Mouse (Mus musculus) forebrain, postnatal 0 days (tissue): ENCODE measurements around the gene Tnfrsf21. TPM values are rescaled to one million over a fixed set of nuclear protein-coding genes. Genes with fewer than 3 reads are reported as not detected.

Experiments
- ATAC-seq: fragments of 200-750 bp; cut with Nextera tagmentation; 2 replicates; pipeline ENCODE4 v1.8.0; 2017; ENCODE audit warnings: mild to moderate bottlenecking, moderate library complexity
- DNase-seq: peaks from one replicate; pipeline ENCODE4 v3.0.0-alpha.2; 2015
- H3K27ac ChIP-seq: fragments of 300-500 bp; sonication (generic); 2 replicates; pipeline ENCODE4 v1.5.1; 2014; ENCODE audit warnings: low read depth, mild to moderate bottlenecking, antibody characterized with exemption, low read length, moderate library complexity, mixed read lengths
- H3K27me3 ChIP-seq: fragments of 300-500 bp; sonication (generic); 2 replicates; pipeline ENCODE4 v1.6.1; 2014; ENCODE audit warnings: mild to moderate bottlenecking, low read length, mixed read lengths; ENCODE audit not compliant: insufficient read depth
- H3K36me3 ChIP-seq: fragments of 300-500 bp; sonication (generic); 2 replicates; pipeline ENCODE4 v1.6.1; 2014; ENCODE audit warnings: mild to moderate bottlenecking, moderate library complexity; ENCODE audit not compliant: insufficient read depth
- H3K4me1 ChIP-seq: fragments of 300-500 bp; sonication (generic); 2 replicates; pipeline ENCODE4 v1.6.1; 2014; ENCODE audit warnings: antibody characterized with exemption; ENCODE audit not compliant: insufficient read depth
- H3K4me2 ChIP-seq: fragments of 300-500 bp; sonication (generic); 2 replicates; pipeline ENCODE4 v1.6.1; 2014; ENCODE audit warnings: low read depth, mild to moderate bottlenecking, moderate library complexity
- H3K4me3 ChIP-seq: fragments of 300-500 bp; sonication (generic); 2 replicates; pipeline ENCODE4 v1.5.1; 2014; ENCODE audit warnings: low read depth, low read length, mixed read lengths
- H3K9ac ChIP-seq: fragments of 300-500 bp; sonication (generic); 2 replicates; pipeline ENCODE4 v1.6.1; 2014; ENCODE audit warnings: mild to moderate bottlenecking
- H3K9me3 ChIP-seq: fragments of 300-500 bp; sonication (generic); 2 replicates; pipeline ENCODE4 v1.6.1; 2016; ENCODE audit warnings: low read length
- CTCF ChIP-seq: sonication (generic); IDR thresholded peaks from 2 replicates; pipeline ENCODE4 v1.5.1; 2016; ENCODE audit warnings: antibody characterized with exemption, control low read depth, low read depth
- WGBS: fragments of 180-500 bp; shearing (Covaris S2); extraction: QIAGEN DNeasy Blood & Tissue Kit; methylation state at CpG from one replicate; pipeline ENCODE4 v1.1.7; 2014; 5-methylcytosine and 5-hydroxymethylcytosine counted together
- polyA plus RNA-seq: library from polyadenylated mRNA; unstranded; fragments of >200 nt; fragmentation: Nextera tagmentation; extraction: Ambion mirVana; gene quantifications from 2 replicates; pipeline ENCODE4 v1.2.1, GENCODE M21; 2015
- total RNA-seq: library from RNA; depleted of rRNA; stranded (reverse); fragments of >200 nt; gene quantifications from 2 replicates; pipeline ENCODE4 v1.2.3, GENCODE M21; 2014

Gene Tnfrsf21
- total and polyA plus RNA-seq, 2 experiments from 2014 or later: 71.4 to 73.7 TPM

- 0 out of 2 replicates have a peak, but pooled peaks cover 3% of the 10 kb centered on the region for H3K4me1 ChIP-seq
- H3K27me3 ChIP-seq: no peaks in the 10 kb centered on the region
- TF ChIP-seq CTCF: no peak
- no peak overlapping the region for H3K27ac ChIP-seq
- DNase-seq (no peak), ATAC-seq (no peak)
- H3K9ac ChIP-seq: no peak overlapping the region
- no peak overlapping the region for H3K4me3 ChIP-seq
- 86% methylated on average over 3 of the region's 3 CpGs for WGBS
- no peak overlapping the region for H3K4me2 ChIP-seq
- H3K36me3 ChIP-seq: peaks cover 8% of the 10 kb centered on the region
- no peaks in the 10 kb centered on the region for H3K9me3 ChIP-seq
Observed at GRCm38 (mm10) chr17:43024531-43024930, 8.2 kb downstream of the Tnfrsf21 start.

- no peak overlapping the region for H3K4me3 ChIP-seq
- 0 out of 2 replicates have a peak, but pooled peaks cover 3% of the 10 kb centered on the region for H3K4me1 ChIP-seq
- H3K4me2 ChIP-seq: no peak overlapping the region
- H3K27me3 ChIP-seq: no peaks in the 10 kb centered on the region
- H3K36me3 ChIP-seq: peaks cover 8% of the 10 kb centered on the region
- DNase-seq: no peak
- no peak for TF ChIP-seq CTCF
- no peak overlapping the region for H3K27ac ChIP-seq
- 94% methylated on average over 6 of the region's 6 CpGs for WGBS
- H3K9me3 ChIP-seq: no peaks in the 10 kb centered on the region
- ATAC-seq: no peak
- H3K9ac ChIP-seq: no peak overlapping the region
Observed at GRCm38 (mm10) chr17:43025048-43025447, 8.7 kb downstream of the Tnfrsf21 start.

GRCm38 (mm10) chr17:43025819-43026593 is 9.7 kb downstream of the Tnfrsf21 start:
- Histone ChIP-seq H3K27me3 (no peaks in the 10 kb centered on the region), H3K4me2 (no peak overlapping the region), H3K4me1 (0 out of 2 replicates have a peak, but pooled peaks cover 3% of the 10 kb centered on the region), H3K4me3 (no peak overlapping the region), H3K9me3 (no peaks in the 10 kb centered on the region), H3K36me3 (peaks cover 7% of the 10 kb centered on the region), H3K9ac (no peak overlapping the region), H3K27ac (no peak overlapping the region)
- WGBS: 95% methylated on average over 22 of the region's 22 CpGs
- no peak for DNase-seq
- no peak for TF ChIP-seq CTCF
- no peak for ATAC-seq

- DNase-seq: no peak
- Histone ChIP-seq H3K4me3 (no peak overlapping the region), H3K36me3 (peaks cover 2% of the 10 kb centered on the region; the same call in 1 of the 2 replicates), H3K4me2 (no peak overlapping the region), H3K27ac (no peak overlapping the region), H3K9ac (no peak overlapping the region), H3K27me3 (no peaks in the 10 kb centered on the region), H3K4me1 (0 out of 2 replicates have a peak, but pooled peaks cover 2% of the 10 kb centered on the region), H3K9me3 (no peaks in the 10 kb centered on the region)
- no peak for TF ChIP-seq CTCF
- ATAC-seq: no peak
- 95% methylated on average over 4 of the region's 4 CpGs for WGBS
Observed at GRCm38 (mm10) chr17:43026708-43027107, 10.4 kb downstream of the Tnfrsf21 start.

GRCm38 (mm10) chr17:43029546-43029945 is 13.2 kb downstream of the Tnfrsf21 start:
- no peak for TF ChIP-seq CTCF
- Histone ChIP-seq H3K27ac (no peak overlapping the region), H3K27me3 (no peaks in the 10 kb centered on the region), H3K36me3 (no peaks in the 10 kb centered on the region), H3K4me1 (no peaks in the 10 kb centered on the region), H3K9ac (no peak overlapping the region), H3K4me2 (no peak overlapping the region), H3K9me3 (no peaks in the 10 kb centered on the region), H3K4me3 (no peak overlapping the region)
- 91% methylated on average over 3 of the region's 3 CpGs for WGBS
- DNase-seq: no peak
- ATAC-seq: no peak

GRCm38 (mm10) chr17:43030290-43030689 is 13.9 kb downstream of the Tnfrsf21 start:
- Histone ChIP-seq H3K9ac (no peak overlapping the region), H3K27me3 (no peaks in the 10 kb centered on the region), H3K4me1 (no peaks in the 10 kb centered on the region), H3K4me3 (no peak overlapping the region), H3K27ac (no peak overlapping the region), H3K9me3 (no peaks in the 10 kb centered on the region), H3K36me3 (no peaks in the 10 kb centered on the region), H3K4me2 (no peak overlapping the region)
- DNase-seq: peak; percentile 58
- 73% methylated on average over 3 of the region's 3 CpGs for WGBS
- TF ChIP-seq CTCF: no peak
- peak; percentile 73 for ATAC-seq

- WGBS: 77% methylated on average over 8 of the region's 8 CpGs
Observed at GRCm38 (mm10) chr17:43032489-43033036, 16.2 kb downstream of the Tnfrsf21 start.

More at GRCm38 (mm10) chr17:43032489-43033036, 16.2 kb downstream of the Tnfrsf21 start:
- Histone ChIP-seq H3K4me1 (no peaks in the 10 kb centered on the region), H3K36me3 (peaks cover 2% of the 10 kb centered on the region), H3K4me2 (no peak overlapping the region), H3K9me3 (no peaks in the 10 kb centered on the region), H3K27me3 (no peaks in the 10 kb centered on the region), H3K4me3 (no peak overlapping the region), H3K27ac (no peak overlapping the region), H3K9ac (no peak overlapping the region)
- no peak for ATAC-seq
- no peak for DNase-seq
- TF ChIP-seq CTCF: no peak
